Mouse (Mus musculus): Measurements from ENCODE around the gene Cspg5.

Gene Cspg5

GRCm38 (mm10) chr9:110250776-110251175 is 7.2 kb downstream of the Cspg5 start:
- DNase-seq (ENCODE audit: low read depth, low spot score): no peak

GRCm38 (mm10) chr9:110255407-110256019 is 11.9 kb downstream of the Cspg5 start:
- peak; percentile 61 for DNase-seq (ENCODE audit: low read depth, low spot score)

GRCm38 (mm10) chr9:110258646-110259045 is 15.1 kb downstream of the Cspg5 start:
- DNase-seq (ENCODE audit: low read depth, low spot score): peak; percentile 84

- DNase-seq (ENCODE audit: low read depth, low spot score): no peak
Observed at GRCm38 (mm10) chr9:110259118-110259517, 15.5 kb downstream of the Cspg5 start.

- DNase-seq (ENCODE audit: low read depth, low spot score): no peak
Observed at GRCm38 (mm10) chr9:110263181-110263580, 19.6 kb downstream of the Cspg5 start.

- no peak for DNase-seq (ENCODE audit: low read depth, low spot score)
Observed at GRCm38 (mm10) chr9:110264991-110265390, 21.4 kb downstream of the Cspg5 start.

GRCm38 (mm10) chr9:110268416-110268815 is 24.8 kb downstream of the Cspg5 start:
- no peak for DNase-seq (ENCODE audit: low read depth, low spot score)

GRCm38 (mm10) chr9:110272330-110272729 is 28.7 kb downstream of the Cspg5 start:
- DNase-seq (ENCODE audit: low read depth, low spot score): no peak

GRCm38 (mm10) chr9:110273507-110273906 is 29.9 kb downstream of the Cspg5 start:
- peak; percentile 66 for DNase-seq (ENCODE audit: low read depth, low spot score)

- no peak for DNase-seq (ENCODE audit: low read depth, low spot score)
Observed at GRCm38 (mm10) chr9:110275882-110276281, 32.3 kb downstream of the Cspg5 start.

GRCm38 (mm10) chr9:110277431-110277881 is 33.9 kb downstream of the Cspg5 start:
- peak; percentile 33 for DNase-seq (ENCODE audit: low read depth, low spot score)

GRCm38 (mm10) chr9:110284075-110284697 is 40.6 kb downstream of the Cspg5 start:
- DNase-seq (ENCODE audit: low read depth, low spot score): peak; percentile 80

GRCm38 (mm10) chr9:110287321-110287924 is 43.8 kb downstream of the Cspg5 start:
- peak; percentile 90 for DNase-seq (ENCODE audit: low read depth, low spot score)

- DNase-seq (ENCODE audit: low read depth, low spot score): peak; percentile 56
Observed at GRCm38 (mm10) chr9:110293254-110293718, 49.7 kb downstream of the Cspg5 start.

- peak; percentile 69 for DNase-seq (ENCODE audit: low read depth, low spot score)
Observed at GRCm38 (mm10) chr9:110293873-110294415, 50.4 kb downstream of the Cspg5 start.

- DNase-seq (ENCODE audit: low read depth, low spot score): no peak
Observed at GRCm38 (mm10) chr9:110294786-110295185, 51.2 kb downstream of the Cspg5 start.

GRCm38 (mm10) chr9:110296867-110297627 is 53.5 kb downstream of the Cspg5 start:
- DNase-seq (ENCODE audit: low read depth, low spot score): peak; percentile 93

GRCm38 (mm10) chr9:110304516-110304915 is 60.9 kb downstream of the Cspg5 start:
- peak; percentile 62 for DNase-seq (ENCODE audit: low read depth, low spot score)

- peak; percentile 99 for DNase-seq (ENCODE audit: low read depth, low spot score)
Observed at GRCm38 (mm10) chr9:110304969-110305651, 61.5 kb downstream of the Cspg5 start, which contains the start of gene Elp6. Gene Elp6 (plus strand): TSS chr9:110305173.

- DNase-seq (ENCODE audit: low read depth, low spot score): no peak
Observed at GRCm38 (mm10) chr9:110306371-110306770, 62.8 kb downstream of the Cspg5 start.

All from brain, adult 2 months (tissue).